Mouse (Mus musculus): ENCODE results near the gene Pigq. TPM values are rescaled to one million over a fixed set of nuclear protein-coding genes. Genes with fewer than 3 reads are reported as not detected.
A peak's percentile ranks its signal among the peaks of the same experiment; 100 is the strongest.

Pigq gene
- 110 and 113 TPM in 2 replicates for total RNA-seq (2021)
- long read RNA-seq, transcript Pigq-201 (11 exons, 3,173 nt): major isoform, 7 of 32 reads
- long read RNA-seq, partial matches to known transcripts: 7 of 32 reads
- long read RNA-seq, other reads (novel, unspliced or antisense): 16 of 32 reads

DNA sequence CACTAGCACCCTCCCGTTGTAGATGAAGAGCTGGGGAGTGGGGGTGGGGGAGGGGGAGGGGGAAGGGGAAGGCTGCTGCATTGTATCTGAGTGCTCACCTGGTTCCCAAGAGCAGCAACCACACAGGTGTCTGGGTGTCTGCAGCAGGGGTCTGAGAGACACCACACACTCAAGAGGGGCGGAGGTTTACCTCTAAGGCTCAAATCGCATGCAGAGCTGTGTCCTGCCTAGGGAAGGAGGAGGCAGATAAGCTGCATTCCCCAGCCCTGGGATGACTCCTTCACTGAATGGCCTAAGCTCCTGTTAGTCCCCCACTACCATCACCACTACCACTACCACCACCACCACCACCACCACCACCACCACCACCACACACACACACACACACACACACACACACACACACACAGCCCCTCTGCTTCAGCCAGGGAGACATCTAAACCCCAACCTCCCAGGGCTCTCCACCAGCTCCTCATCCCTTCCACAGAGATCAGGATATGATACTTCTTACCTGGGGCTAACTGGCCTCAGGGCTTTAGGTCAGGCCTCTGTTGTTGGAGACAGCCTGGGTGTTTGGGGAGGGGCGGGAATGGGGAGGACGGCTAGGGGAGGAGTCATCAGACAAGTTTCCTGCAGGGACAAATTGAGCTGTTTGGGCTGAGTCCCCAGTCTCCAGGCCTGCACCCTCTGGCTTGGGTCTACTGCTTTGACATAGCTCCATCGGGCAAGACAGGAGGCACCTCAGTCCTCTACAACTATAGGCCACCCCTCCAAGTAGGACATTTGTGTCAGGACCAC lies at the start of gene Pigq, which contains the start of gene Nhlrc4:
Gene Pigq (minus strand): TSS at position 571 of the 798 bp plus-strand sequence.
Gene Nhlrc4 (minus strand): TSS at position 596 of the 798 bp plus-strand sequence.
- no peak for DNase-seq

DNA sequence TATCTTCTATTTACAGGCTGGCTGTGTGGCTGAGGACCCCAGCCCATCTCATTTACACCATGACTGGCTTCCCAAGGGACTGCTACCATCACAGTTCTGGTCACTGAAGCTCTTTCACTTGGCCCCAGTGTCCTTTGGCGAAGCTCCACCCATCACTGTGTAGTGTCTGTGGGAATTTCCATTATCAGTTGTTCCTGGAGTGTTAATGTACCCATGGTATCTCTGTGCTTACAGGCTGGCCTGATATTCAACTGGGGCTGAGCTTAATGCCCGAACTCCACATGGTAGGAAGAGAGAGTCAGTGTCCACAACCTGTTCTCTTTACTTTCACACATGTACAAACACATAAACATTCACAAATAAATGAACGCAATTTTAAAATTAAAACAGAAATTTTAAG lies 48.8 kb upstream of the Pigq start:
- DNase-seq: no peak

- no peak for DNase-seq
Observed at GRCm38 (mm10) chr17:25992274-25992673, 47.5 kb upstream of the Pigq start.

DNA sequence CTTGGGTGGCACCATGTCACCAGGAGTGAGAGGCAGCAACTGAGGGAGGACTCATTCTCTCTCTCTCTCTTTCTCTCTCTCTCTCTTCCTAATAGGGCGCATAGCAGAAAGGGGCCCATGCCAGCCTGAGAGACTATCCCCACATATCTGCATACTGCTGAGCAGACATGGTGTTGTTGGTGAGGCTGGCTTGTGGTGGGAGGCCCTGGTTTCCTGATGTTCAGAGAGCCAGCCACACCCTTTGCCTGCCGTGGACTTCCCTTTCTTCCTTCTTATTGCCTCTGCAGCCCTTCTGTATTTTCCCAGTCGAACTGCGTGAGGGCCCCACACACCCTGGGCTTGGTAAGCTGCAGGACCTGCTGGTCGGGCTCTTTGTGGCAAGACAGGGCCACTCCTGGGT lies 45.6 kb upstream of the Pigq start:
- no peak for DNase-seq

DNA sequence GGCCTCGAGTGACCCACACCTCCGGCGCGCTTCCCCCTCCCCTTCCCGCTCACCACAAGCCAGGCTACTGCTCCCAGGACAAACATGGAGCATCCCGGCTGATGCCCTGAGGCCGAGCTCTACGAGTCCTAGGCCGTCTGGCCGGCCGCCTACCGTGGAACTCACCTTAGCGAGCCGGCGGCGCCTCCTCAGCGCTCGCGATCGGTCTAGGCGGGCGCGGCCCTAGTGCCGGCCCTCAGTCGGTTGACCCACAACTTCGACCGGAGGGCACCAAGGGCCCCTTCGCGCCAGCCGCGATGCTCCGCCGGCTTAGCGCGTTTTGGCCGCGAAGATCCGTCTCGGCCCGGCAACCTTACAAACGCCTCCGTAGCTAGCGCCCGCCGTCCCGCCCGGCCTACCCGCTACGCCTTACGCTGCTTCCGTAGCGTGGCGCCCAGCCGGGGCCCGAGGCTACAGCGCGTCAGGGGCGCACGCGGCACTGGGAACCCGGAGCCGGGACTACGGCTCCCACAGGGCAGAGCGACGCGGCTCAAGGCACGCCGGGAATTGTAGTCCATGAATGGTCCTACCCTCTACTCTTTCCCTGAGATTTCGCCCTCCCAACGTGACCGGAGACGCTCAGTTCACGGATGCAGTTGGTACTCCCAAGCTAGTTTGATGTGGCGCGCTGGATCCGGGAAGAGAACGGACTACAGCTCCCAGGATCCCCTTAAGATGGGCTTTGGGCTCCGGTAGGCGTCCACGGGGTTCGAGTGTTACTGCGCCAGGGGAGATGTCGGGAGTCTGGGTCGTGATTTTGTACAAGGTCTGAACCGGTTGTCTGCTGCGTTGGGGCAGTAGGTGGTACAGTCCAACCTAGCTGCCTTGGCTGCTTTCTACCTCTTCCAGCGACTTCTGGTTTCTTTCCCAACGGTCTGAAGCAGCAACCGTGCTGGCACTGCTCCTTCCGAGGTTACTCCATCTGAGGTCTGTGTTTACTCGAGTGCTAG lies 40.9 kb upstream of the Pigq start, which contains the start of gene Capn15:
Gene Capn15 (minus strand): TSS at position 491 of the 989 bp plus-strand sequence.
- peak; percentile 93 for DNase-seq

- DNase-seq: no peak
Observed at GRCm38 (mm10) chr17:25984556-25985305, 40.0 kb upstream of the Pigq start.

- no peak for DNase-seq
Observed at GRCm38 (mm10) chr17:25984066-25984465, 39.3 kb upstream of the Pigq start.

DNA sequence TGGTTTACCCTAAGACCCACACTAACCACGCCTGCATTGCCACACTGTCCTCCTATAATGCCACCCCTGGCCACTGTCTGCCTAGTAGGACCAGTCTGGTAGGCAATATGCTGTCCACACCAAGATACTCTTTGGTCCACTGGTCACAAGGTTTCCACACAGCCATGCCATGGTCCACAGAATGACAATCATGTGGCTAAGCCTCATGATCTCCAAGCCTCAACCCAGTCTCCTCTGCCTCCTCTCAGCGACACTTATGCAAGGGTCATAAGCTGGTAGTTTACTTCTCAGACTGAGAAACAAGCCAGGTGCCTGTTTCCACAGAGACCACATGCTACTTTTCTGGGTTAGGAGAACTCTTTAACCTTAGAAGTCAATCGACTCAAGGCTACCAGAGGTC lies 38.2 kb upstream of the Pigq start:
- no peak for DNase-seq

DNA sequence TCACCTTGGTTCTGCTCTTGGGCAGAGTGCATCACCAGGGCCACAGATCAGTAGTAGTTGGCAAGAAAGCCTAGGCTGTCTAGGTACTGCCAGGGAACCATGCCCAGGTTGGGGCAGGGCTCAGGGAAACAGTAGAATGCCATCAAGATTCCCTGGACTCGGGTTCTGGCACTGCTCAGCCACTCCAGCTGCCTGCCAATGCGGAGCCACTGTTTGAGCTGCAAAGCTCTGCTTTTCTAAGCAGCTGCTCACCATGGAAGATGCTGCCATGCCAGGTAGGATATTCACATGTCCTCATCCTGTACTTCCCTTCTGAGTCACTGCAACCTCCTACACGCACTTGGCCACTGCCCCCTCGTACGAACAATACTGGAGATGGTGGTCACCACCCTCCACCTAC lies 36.1 kb upstream of the Pigq start:
- DNase-seq: peak; percentile 30

DNA sequence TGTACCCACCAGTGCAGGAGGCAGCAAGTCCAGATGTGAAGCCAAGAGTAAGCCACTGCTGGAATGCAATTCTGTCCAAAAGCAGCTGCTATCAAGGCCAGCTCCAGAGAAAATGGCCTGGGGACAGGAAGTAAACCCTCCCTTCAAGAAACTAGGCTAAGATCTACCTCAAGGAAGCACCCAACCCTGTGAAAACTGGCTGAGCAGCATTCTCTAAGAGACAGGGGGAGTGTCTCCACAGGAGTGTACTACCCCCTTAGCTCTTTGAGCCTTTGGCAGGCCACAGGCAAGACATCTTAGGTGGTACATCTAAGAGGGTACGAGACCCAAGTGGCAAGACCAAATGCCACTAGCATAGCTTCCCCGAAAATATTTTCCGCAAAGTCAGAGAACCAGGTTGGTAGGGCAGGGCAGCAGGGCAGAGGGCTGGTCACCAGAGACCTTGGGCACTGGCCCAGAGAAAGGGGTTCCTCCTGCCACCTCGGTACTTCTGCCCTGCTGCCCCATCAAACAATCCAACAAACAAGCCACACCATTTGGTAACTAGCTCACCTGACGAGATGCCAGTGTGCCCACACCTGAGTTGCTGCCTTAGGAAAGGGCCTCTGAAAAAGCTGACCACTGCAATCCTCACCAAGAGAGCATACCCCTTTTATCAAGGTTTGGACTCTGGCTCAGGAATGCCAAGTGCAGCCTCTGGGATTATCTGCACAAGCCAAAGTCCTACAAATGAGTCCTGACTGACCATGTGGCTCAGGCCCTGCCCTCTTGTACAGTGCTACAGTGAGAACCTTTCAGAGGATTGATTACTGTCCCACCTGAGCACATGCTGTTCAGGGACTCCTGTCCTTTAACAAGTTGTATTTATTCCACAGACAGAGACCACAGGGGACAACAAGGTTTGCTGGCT lies 35.3 kb upstream of the Pigq start:
- DNase-seq: no peak

GRCm38 (mm10) chr17:25970954-25971707 lies 26.4 kb upstream of the Pigq start:
- no peak for DNase-seq

DNA sequence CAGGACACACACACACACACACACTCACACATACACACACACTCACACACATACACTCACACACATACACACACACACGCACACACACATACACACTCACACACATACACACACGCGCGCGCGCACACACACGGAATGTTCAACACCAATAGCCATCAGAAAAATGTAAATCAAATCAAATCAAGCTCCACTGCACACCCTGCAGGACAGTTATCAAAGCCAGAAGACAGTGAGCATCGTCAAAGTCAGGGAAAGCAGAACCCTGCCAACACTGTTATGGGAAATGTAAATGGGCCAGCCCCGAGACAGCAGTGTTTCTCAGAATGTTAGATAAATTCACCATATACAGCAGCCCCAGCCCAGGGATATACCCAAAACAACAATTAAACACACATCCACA lies 25.7 kb upstream of the Pigq start:
- no peak for DNase-seq

- no peak for DNase-seq
Observed at GRCm38 (mm10) chr17:25968176-25968575, 23.4 kb upstream of the Pigq start.

DNA sequence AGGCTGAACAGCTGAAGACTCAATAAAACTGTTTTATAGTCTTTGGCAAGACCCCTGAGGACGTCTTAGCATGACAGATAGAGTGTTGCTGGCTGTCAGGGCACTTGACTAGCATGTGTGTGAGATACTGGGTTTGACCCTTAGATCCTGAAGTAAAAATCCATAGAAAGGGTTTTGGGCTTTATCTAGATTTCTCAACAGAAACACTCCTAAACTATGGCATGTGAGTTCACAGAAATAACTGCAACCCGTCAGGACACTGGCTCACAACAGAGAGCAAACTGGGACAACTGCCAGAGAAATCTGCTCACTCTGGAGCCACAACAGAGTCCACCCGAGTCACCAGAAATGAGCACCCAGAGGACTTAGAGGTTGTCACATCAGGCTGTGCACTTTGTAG lies 22.9 kb upstream of the Pigq start:
- DNase-seq: no peak

- DNase-seq: no peak
Observed at GRCm38 (mm10) chr17:25964271-25964670, 19.5 kb upstream of the Pigq start.

DNA sequence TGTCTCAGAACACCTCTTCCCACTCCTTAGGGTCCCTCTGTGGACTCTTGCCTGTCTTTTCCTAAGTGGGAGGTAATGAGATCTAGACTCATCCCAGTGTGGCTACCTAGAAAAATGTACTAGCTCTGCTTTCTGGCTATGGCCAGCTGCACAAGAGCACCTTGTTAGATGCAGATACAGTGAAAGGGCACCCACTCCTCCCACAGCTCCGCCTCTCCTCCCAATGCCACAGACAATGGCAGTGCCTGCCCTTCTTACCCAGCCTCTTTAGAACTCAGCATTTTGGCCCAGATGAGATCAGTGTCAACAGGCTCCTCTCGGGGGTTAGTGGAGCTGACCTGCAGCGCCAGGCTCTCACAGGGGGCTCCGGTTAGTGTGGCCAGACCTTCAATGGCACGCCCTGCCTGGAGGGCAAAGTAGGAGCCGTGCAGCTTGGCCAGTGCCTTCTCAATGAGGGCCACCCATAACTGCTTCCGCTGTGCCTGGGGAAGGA lies 17.7 kb upstream of the Pigq start:
- no peak for DNase-seq

GRCm38 (mm10) chr17:25961566-25961965 lies 16.8 kb upstream of the Pigq start:
- no peak for DNase-seq

GRCm38 (mm10) chr17:25959630-25960467 lies 15.1 kb upstream of the Pigq start:
- DNase-seq: no peak
